In the genomic region with DNA sequence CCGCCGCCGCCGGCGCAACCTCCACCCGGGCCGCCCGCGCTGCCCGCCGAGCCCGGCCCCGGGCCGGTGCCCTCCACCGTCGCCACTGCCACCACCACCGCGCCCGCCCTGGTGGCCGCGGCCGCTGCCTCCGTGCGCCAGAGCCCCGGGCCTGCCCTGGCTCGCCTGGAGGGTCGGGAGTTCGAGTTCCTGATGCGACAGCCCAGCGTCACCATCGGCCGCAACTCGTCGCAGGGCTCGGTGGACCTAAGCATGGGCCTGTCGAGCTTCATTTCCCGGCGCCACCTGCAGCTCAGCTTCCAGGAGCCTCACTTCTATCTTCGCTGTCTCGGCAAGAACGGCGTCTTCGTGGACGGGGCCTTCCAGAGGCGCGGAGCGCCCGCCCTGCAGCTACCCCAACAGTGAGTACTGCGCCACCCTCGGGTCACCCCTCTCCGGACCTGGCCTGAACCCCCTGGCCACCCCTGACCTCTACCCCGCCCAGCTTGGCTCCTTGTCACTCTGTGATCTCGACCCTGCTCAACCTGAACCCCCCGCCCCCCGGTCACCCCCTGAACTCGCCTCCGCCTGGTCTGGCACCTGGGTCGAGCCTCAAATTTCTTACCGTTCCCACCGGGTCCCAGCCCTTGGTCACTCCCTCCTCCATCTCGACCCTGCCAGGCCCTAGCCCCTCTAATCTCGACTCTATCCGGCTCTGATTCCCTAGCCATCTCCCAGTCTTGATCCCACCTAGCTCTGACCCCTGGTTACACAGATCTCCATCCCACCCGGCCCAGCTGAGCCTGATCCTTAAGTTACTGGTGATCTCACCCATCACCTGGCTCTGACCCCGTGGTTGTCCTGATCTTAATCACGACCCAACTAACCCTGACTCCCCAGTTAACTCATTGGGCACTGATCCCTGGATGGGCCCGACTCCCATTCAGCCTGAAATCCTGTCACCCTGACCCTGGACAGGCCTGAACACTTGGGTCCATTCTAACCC, we compare ENCODE assay signal across 8 mouse cellular contexts. TPM values are rescaled to one million over a fixed set of nuclear protein-coding genes. Genes with fewer than 3 reads are reported as not detected.
DNase-seq lines count a peak whose midpoint lies in the region; ATAC-seq and TF ChIP-seq lines count a peak whose summit lies in the region.

No protein-coding gene starts in this region.

- peak overlapping the region; percentile 98 for H3K4me3 ChIP-seq in heart, embryonic 10.5 days
- peak overlapping the region; percentile 72 to 78 for H3K4me3 ChIP-seq in ES-E14 (ENCODE audit: insufficient read depth in 1 of 2, low read depth in 1 of 2, low read length in 2 of 2, poor library complexity in 1 of 2, severe bottlenecking in 1 of 2)
- H3K4me3 ChIP-seq in embryonic facial prominence, embryonic 10.5 days, result peak overlapping the region; percentile 96
- H3K4me3 ChIP-seq in hindbrain, embryonic 10.5 days, result peak overlapping the region; percentile 94
- peak overlapping the region; percentile 91 for H3K4me3 ChIP-seq in liver, embryonic 16.5 days (ENCODE audit: low read depth, low read length)
- H3K4me3 ChIP-seq in neural tube, embryonic 15.5 days (replicated peaks), result peak overlapping the region; percentile 98

- H3K36me3 ChIP-seq in heart, embryonic 10.5 days, result peaks cover 20% of the 10 kb centered on the region; the same call in 1 of the 2 replicates
- peaks cover 14% of the 10 kb centered on the region; the same call in 1 of the 2 replicates for H3K36me3 ChIP-seq in ES-E14 (ENCODE audit: control insufficient read depth, insufficient read depth, low read length, poor library complexity, severe bottlenecking)
- peaks cover 32% of the 10 kb centered on the region for H3K36me3 ChIP-seq in embryonic facial prominence, embryonic 10.5 days (replicated peaks)
- peaks cover 28% of the 10 kb centered on the region for H3K36me3 ChIP-seq in hindbrain, embryonic 10.5 days
- no peaks in the 10 kb centered on the region for H3K36me3 ChIP-seq in liver, embryonic 16.5 days (ENCODE audit: control insufficient read depth, insufficient read depth)
- H3K36me3 ChIP-seq in neural tube, embryonic 15.5 days, result no peaks in the 10 kb centered on the region

- H3K27ac ChIP-seq in heart, embryonic 10.5 days, result peak overlapping the region; percentile 96
- no peak overlapping the region for H3K27ac ChIP-seq in ES-E14 (ENCODE audit: insufficient read depth, low read depth, low read length, poor library complexity, severe bottlenecking)
- H3K27ac ChIP-seq in embryonic facial prominence, embryonic 10.5 days (replicated peaks), result peak overlapping the region; percentile 93
- H3K27ac ChIP-seq in hindbrain, embryonic 10.5 days, result peak overlapping the region; percentile 96
- peak overlapping the region; percentile 86 for H3K27ac ChIP-seq in liver, embryonic 16.5 days (ENCODE audit: low read length)
- peak overlapping the region; percentile 90 for H3K27ac ChIP-seq in neural tube, embryonic 15.5 days (replicated peaks)

- peak overlapping the region; percentile 83 for H3K9ac ChIP-seq in ES-E14 (ENCODE audit: insufficient read depth, low read depth, low read length, poor library complexity, severe bottlenecking)
- H3K9ac ChIP-seq in liver, embryonic 16.5 days (ENCODE audit: low read depth, low read length), result peak overlapping the region; percentile 94
- H3K9ac ChIP-seq in neural tube, embryonic 15.5 days (replicated peaks), result peak overlapping the region; percentile 93

- in situ Hi-C loops in ES-E14 (cut with MboI; ENCODE audit: low sequenced_read_pairs in 2 of 2, unreplicated experiment in 2 of 2), result loop anchor here (5.0 kb wide), 1 partner anchor 35 kb away; no protein-coding TSS in a partner anchor

- H3K4me1 ChIP-seq in heart, embryonic 10.5 days, result peaks cover 52% of the 10 kb centered on the region
- H3K4me1 ChIP-seq in ES-E14 (ENCODE audit: control insufficient read depth in 2 of 2, insufficient read depth in 2 of 2, low read length in 2 of 2, poor library complexity in 1 of 2), result peaks cover 2 to 27% of the 10 kb centered on the region in 2 experiments; a peak in 1 of 4 replicates
- H3K4me1 ChIP-seq in embryonic facial prominence, embryonic 10.5 days, result peaks cover 63% of the 10 kb centered on the region
- H3K4me1 ChIP-seq in hindbrain, embryonic 10.5 days (replicated peaks), result peaks cover 59% of the 10 kb centered on the region
- H3K4me1 ChIP-seq in liver, embryonic 16.5 days (ENCODE audit: control insufficient read depth, low read depth, low read length), result peaks cover 50% of the 10 kb centered on the region
- H3K4me1 ChIP-seq in neural tube, embryonic 15.5 days, result peaks cover 47% of the 10 kb centered on the region

- H3K9me3 ChIP-seq in heart, embryonic 10.5 days, result no peaks in the 10 kb centered on the region
- H3K9me3 ChIP-seq in ES-E14 (ENCODE audit: control insufficient read depth, insufficient read depth, low read depth, low read length), result no peaks in the 10 kb centered on the region
- H3K9me3 ChIP-seq in embryonic facial prominence, embryonic 10.5 days, result no peaks in the 10 kb centered on the region
- no peaks in the 10 kb centered on the region for H3K9me3 ChIP-seq in hindbrain, embryonic 10.5 days
- H3K9me3 ChIP-seq in liver, embryonic 16.5 days (replicated peaks; ENCODE audit: control insufficient read depth, low read length), result no peaks in the 10 kb centered on the region
- H3K9me3 ChIP-seq in neural tube, embryonic 15.5 days (replicated peaks), result no peaks in the 10 kb centered on the region

- H3K27me3 ChIP-seq in heart, embryonic 10.5 days (ENCODE audit: insufficient read depth, poor library complexity, severe bottlenecking), result no peaks in the 10 kb centered on the region
- H3K27me3 ChIP-seq in embryonic facial prominence, embryonic 10.5 days (replicated peaks; ENCODE audit: low read depth, poor library complexity, severe bottlenecking), result no peaks in the 10 kb centered on the region
- H3K27me3 ChIP-seq in hindbrain, embryonic 10.5 days (ENCODE audit: insufficient read depth, poor library complexity, severe bottlenecking), result no peaks in the 10 kb centered on the region
- no peaks in the 10 kb centered on the region for H3K27me3 ChIP-seq in liver, embryonic 16.5 days (ENCODE audit: control insufficient read depth, insufficient read depth, low read depth, low read length)
- no peaks in the 10 kb centered on the region for H3K27me3 ChIP-seq in neural tube, embryonic 15.5 days (replicated peaks)

- DNase-seq in heart, embryonic 10.5 days (ENCODE audit: low spot score), result no peak
- no peak for DNase-seq in heart, postnatal 25 days (ENCODE audit: low spot score)
- DNase-seq in ES-E14 (ENCODE audit: low read depth, low spot score), result no peak
- DNase-seq in embryonic facial prominence, embryonic 10.5 days (ENCODE audit: low spot score), result peak; percentile 22
- no peak for DNase-seq in hindbrain, embryonic 10.5 days (ENCODE audit: low spot score)
- DNase-seq in Muller cell, postnatal 12 days (ENCODE audit: inconsistent ontology term), result no peak

- WGBS in heart, embryonic 10.5 days, result 1% methylated on average over 67 of the region's 67 CpGs
- WGBS in embryonic facial prominence, embryonic 10.5 days, result 1% methylated on average over 67 of the region's 67 CpGs
- under 1% methylated on average over 67 of the region's 67 CpGs for WGBS in hindbrain, embryonic 10.5 days
- WGBS in liver, embryonic 16.5 days (ENCODE audit: insufficient replicate concordance), result under 1% methylated on average over 63 of the region's 67 CpGs
- under 1% methylated on average over 67 of the region's 67 CpGs for WGBS in neural tube, embryonic 15.5 days

- H3K4me2 ChIP-seq in liver, embryonic 16.5 days (ENCODE audit: low read depth, low read length), result peak overlapping the region; percentile 93
- peak overlapping the region; percentile 90 for H3K4me2 ChIP-seq in neural tube, embryonic 15.5 days

- ATAC-seq in liver, embryonic 16.5 days (ENCODE audit: low read depth), result peak; percentile 35
- peak; percentile 52 for ATAC-seq in neural tube, embryonic 15.5 days (ENCODE audit: low FRiP score)

- intact Hi-C loops in heart, postnatal 25 days (cut with DNase I), result loop anchor here (1.0 to 2.0 kb wide), 3 partner anchors 23 to 39 kb away; no protein-coding TSS in a partner anchor

TF ChIP-seq in ES-E14, 5 proteins besides CTCF, POLR2A, EP300 and RAD21:
- TF ChIP-seq MAFK (IDR thresholded peaks at IDR 0.05; ENCODE audit: insufficient read depth, low read depth, low read length) (no peak), HCFC1 (IDR thresholded peaks at IDR 0.05; ENCODE audit: borderline replicate concordance, insufficient read depth, low read length) (no peak)
TF ChIP-seq in ES-E14: peak in this region for 0.

RNA-seq across cellular contexts. Expression of a gene that starts 0.6 kb away (rescaled TPM):
- 3.3 and 4.5 TPM in 2 replicates for polyA plus RNA-seq in heart, embryonic 10.5 days (2016; fragmentation: Nextera tagmentation; extraction: Ambion mirVana)
- total RNA-seq in heart, postnatal 25 days (2021), result 10 to 100 TPM; 16.2 TPM
- 9.9 and 10.7 TPM in 2 replicates for total RNA-seq in ES-E14 (2012; rRNA removed)
- 4.8 and 5.1 TPM in 2 replicates for polyA plus RNA-seq in embryonic facial prominence, embryonic 10.5 days (2016; fragmentation: Nextera tagmentation; extraction: Ambion mirVana)
- polyA plus RNA-seq in hindbrain, embryonic 10.5 days (2016; fragmentation: Nextera tagmentation; extraction: Ambion mirVana), result 5.2 and 5.5 TPM in 2 replicates
- 0.85 and 0.97 TPM in 2 replicates for polyA plus RNA-seq in liver, embryonic 16.5 days (2015; fragmentation: Nextera tagmentation; extraction: Ambion mirVana)
- 4.8 and 6.0 TPM in 2 replicates for polyA plus RNA-seq in neural tube, embryonic 15.5 days (2015; fragmentation: Nextera tagmentation; extraction: Ambion mirVana)
